Mouse (Mus musculus): ENCODE measurements at regions not wholly inside any gene's neighbourhood (a gene's known extent, or its start where the extent isn't known, plus 50 kb on each side); places are given as distances from the start of the nearest gene placed in this dataset.

- TF ChIP-seq POLR2A (IDR thresholded peaks at IDR 0.05; ENCODE audit: extremely low read depth, insufficient read depth, low read length) (no peak), CTCF (IDR thresholded peaks at IDR 0.05; ENCODE audit: extremely low read depth, insufficient read depth, low read length) (no peak)
These were observed 321.3 kb upstream of the Jag1 start for GRCm38 (mm10) chr2:137437741-137438140.
